Mouse (Mus musculus) monocyte, adult 5-6 weeks (primary cell): ENCODE data around the gene Elfn2. TPM values are rescaled to one million over a fixed set of nuclear protein-coding genes. Genes with fewer than 3 reads are reported as not detected.

Experiments used
- ATAC-seq: fragments of 153-309, 156-312 bp; replicated peaks from 2 replicates; pipeline ENCODE4 v1.8.0; 2017; ENCODE audit warnings: mild to moderate bottlenecking; ENCODE audit not compliant: low TSS enrichment, insufficient number of reproducible peaks, severe bottlenecking, poor library complexity, low FRiP score
- total RNA-seq: library from RNA; stranded (forward); fragments of 200-1000, 200-491, 200-594 nt; gene quantifications from 3 replicates; pipeline ENCODE4 v1.2.3, GENCODE M21; 2017

The Elfn2 gene
- total RNA-seq, 1 experiment from 2014 or later = not detected

DNA sequence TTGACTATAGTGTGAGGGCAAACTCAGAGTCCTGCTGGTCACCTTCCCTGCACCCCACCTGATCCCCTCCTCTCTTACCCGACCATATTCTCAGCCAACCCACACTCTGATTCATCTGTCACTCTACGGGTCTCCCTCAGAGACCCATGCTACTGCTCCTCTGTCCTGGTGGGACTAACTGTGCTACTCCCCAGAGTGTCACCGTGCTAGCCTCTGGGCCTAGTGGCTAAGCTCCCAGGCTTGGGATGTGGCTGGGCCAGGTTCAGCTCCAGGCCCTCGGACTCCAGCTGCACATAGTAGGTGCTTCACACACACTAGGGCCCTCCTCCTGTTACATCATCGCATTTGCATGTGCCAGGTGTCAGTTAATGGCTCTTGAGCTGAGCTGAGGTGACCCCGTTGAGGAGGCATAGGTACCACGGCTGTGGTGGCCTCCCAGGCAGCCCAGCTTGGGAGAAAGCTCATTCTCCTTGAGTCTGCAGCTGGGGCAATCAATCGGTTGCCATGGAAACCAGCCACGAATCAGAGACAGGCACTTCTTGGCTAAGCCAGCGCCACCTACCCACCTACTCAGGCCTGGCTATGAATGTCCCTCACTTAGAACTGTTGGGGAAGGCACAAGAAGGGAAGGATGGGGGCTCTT lies 84.4 kb downstream of the Elfn2 start:
- no peak for ATAC-seq

DNA sequence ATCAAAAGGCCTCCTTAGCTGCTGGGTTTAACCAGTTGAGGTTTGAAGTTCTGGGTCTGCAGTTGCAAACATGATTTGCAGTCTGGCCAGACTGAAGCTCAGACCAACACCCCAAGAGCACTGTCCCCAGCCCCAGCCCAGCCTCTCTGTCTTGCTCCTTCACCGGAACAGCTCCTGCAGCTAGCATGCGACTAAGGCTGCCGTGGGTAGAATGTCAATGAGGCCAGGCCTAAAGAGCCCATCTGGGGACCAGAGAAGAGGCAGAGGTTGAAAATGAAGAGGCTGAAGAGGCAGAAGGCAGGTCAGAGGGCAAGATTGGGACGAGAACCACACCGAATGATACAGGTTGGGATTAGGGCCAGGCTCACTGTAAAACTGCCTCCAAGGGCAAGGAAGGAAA lies 85.2 kb downstream of the Elfn2 start:
- no peak for ATAC-seq

DNA sequence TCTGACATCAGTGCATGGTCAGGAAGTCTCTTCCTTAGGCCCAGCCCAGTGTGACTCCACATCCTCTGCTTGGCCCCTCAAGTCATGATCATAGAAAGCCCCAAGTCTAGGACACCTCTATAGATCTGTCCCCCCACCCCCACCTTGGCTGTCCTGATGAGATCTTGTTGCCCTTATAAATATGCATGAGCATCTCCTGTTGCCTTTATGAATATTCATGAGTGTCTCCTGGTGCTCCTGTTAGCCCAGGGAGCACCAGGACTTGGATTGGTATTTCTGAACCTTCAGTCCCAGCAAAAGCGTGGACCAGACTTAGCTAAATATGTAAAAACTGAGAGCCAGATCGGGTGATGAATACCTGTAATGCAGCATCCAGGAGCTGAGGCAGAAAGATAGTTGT lies 86.2 kb downstream of the Elfn2 start:
- ATAC-seq = no peak

DNA sequence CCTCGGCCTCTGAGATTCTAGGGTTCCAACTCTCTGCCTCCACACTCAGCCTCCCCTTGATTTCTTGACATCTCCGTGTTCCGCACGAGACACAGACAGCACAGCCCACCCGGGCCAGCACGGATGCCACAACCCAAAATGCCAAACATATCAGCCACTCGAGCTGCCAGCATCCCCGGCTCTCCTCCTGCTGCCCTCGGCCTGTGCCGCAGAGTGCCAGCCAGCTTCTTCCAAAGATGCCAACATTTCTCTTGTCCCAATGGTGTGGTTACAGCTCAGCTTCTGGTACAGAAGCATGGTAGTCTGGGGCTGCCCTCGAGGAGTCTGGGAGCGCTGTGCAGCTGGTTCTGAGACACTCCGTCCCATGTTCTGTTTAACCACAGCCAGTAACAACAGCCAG lies 92.3 kb downstream of the Elfn2 start:
- no peak for ATAC-seq

DNA sequence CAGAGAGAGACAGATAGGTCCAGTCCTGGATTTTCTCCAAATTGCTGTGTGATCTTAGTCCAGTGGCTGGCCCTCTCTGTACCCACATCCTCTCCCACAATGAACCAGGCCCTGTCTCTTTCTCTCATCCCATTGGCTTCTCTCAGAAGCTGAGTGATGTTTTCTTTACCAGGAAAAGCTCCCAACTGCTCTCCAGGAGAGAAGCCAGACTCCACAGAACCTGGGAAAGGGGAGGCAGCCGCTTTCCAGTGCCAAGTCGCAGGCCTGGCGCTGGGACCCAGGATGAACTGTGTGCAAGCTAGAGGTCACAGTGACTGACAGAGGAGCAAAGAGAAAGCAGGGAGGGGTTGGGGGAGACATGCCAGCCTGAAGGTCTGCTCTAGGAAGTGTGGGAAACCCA lies 93.6 kb downstream of the Elfn2 start:
- no peak for ATAC-seq

DNA sequence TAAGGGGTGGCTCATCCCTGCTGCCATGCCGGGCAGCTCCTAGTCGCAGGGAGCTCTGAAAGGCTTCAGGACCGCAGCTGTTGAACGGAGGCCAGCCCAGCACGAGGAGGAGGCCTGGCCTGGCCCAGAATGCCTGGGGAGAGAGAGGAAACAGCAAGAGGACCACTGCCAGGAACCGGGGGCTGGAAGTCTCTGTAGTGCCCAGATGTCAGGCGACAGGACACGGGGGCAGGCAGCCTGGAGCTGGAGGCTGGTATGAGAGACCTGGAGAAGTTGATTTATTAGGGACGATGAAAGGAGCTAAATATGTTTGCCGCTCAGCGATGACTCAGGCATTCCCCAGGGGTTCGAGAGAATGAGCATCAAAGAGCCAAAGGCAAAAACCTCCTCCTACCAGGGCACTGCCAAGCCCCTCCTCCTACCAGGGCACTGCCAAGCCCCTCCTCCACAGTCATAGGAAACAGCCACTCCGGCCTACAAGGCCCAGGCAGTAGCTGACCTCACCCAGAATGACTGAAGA lies 94.1 kb downstream of the Elfn2 start:
- ATAC-seq = no peak

DNA sequence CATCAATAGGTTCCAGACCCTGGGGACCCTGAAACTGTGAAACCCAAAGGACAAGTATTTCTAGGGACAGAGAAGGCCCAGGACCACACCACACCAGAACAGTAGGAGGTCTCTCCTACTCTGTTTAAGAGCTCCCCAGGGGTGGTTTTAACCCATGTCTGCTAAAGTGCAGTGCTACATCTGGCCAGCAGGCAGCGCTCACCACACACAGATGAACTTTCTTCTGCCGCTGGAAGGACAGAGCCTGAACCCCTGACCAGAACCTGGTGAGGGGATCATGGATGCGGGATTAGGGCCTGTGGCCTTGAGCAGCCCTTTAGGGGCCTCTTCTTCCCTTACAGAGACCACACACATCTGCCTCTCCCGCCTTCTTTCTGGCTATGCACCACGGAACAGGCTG lies 95.1 kb downstream of the Elfn2 start:
- ATAC-seq = peak; percentile 72

Other genes starting within 250 kb of the Elfn2 start
- 102 to 350 TPM (median 102 TPM) in 3 replicates for gene Il2rb, start 223.5 kb downstream of the Elfn2 start, total RNA-seq
- 0.67 to 0.87 TPM in 2 of 3 replicates, not detected in the other for gene C1qtnf6, start 187.4 kb downstream of the Elfn2 start, total RNA-seq
- gene Sstr3, start 174.1 kb downstream of the Elfn2 start, total RNA-seq = 0.10 to 0.29 TPM in 2 of 3 replicates, not detected in the other
- 125 to 216 TPM (median 199 TPM) in 3 replicates for gene Rac2, start 146.0 kb downstream of the Elfn2 start, total RNA-seq
- 298 to 420 TPM (median 312 TPM) in 3 replicates for gene Cyth4, start 121.7 kb downstream of the Elfn2 start, total RNA-seq
- 19.9 to 42.9 TPM (median 22.6 TPM) in 3 replicates for gene Mfng, start 54.7 kb upstream of the Elfn2 start, total RNA-seq
- gene Card10, start 84.3 kb upstream of the Elfn2 start, total RNA-seq = 0.21 to 3.7 TPM (median 2.1 TPM) in 3 replicates
- gene Cdc42ep1, start 123.9 kb upstream of the Elfn2 start, total RNA-seq = 0.29 to 1.2 TPM (median 0.75 TPM) in 3 replicates
- gene Lgals2, start 136.8 kb upstream of the Elfn2 start, total RNA-seq = not detected in 3 replicates
- gene Gga1, start 158.4 kb upstream of the Elfn2 start, total RNA-seq = 18.3 to 37.9 TPM (median 20.8 TPM) in 3 replicates
- 1.7 to 3.9 TPM (median 1.9 TPM) in 3 replicates for gene Gm49510, start 180.9 kb upstream of the Elfn2 start, total RNA-seq
- 18.5 to 41.3 TPM (median 19.2 TPM) in 3 replicates for gene Sh3bp1, start 181.0 kb upstream of the Elfn2 start, total RNA-seq
- 1.1 to 3.5 TPM in 2 of 3 replicates, not detected in the other for gene Pdxp, start 195.1 kb upstream of the Elfn2 start, total RNA-seq
- 404 to 1,073 TPM (median 510 TPM) in 3 replicates for gene Lgals1, start 208.0 kb upstream of the Elfn2 start, total RNA-seq
- gene Nol12, start 216.2 kb upstream of the Elfn2 start, total RNA-seq = 8.3 to 18.0 TPM (median 11.6 TPM) in 3 replicates
- 21.8 to 39.7 TPM (median 29.5 TPM) in 3 replicates for gene Triobp, start 229.0 kb upstream of the Elfn2 start, total RNA-seq